Mouse (Mus musculus) testis, adult 2 months (tissue): Measurements from ENCODE around the gene Prr19.

Experiments
- CTCF ChIP-seq: fragments of 200-500 bp; IDR thresholded peaks from 2 replicates; pipeline ENCODE4 v1.5.1; 2012; ENCODE audit warnings: low read depth, mild to moderate bottlenecking, inconsistent platforms, low read length, moderate library complexity; ENCODE audit not compliant: control insufficient read depth, insufficient read depth, insufficient replicate concordance
- POLR2A ChIP-seq: fragments of 200-500 bp; IDR thresholded peaks from 2 replicates; pipeline ENCODE4 v1.6.1; 2012; ENCODE audit warnings: low read depth, mild to moderate bottlenecking, inconsistent platforms, low read length, moderate library complexity; ENCODE audit not compliant: control insufficient read depth

- TF ChIP-seq POLR2A (no peak), CTCF (no peak)
Observed at GRCm38 (mm10) chr7:25282731-25283211, 18.4 kb upstream of the Prr19 start.
